Mouse (Mus musculus) cerebellum, adult (tissue): ENCODE results near the gene Olfr476.
"Not testable (repeated sequence)": the region's sequence is repeated elsewhere in the genome, so short reads cannot be mapped to it uniquely, and the experiment has no call there.

Experiments used
- ATAC-seq: cut with Nextera tagmentation; 2 replicates; pipeline ENCODE4 v1.9.2; 2017; ENCODE audit warnings: mild to moderate bottlenecking, moderate library complexity, mixed read lengths; ENCODE audit not compliant: insufficient number of reproducible peaks, low FRiP score, low TSS enrichment

Gene Olfr476

DNA sequence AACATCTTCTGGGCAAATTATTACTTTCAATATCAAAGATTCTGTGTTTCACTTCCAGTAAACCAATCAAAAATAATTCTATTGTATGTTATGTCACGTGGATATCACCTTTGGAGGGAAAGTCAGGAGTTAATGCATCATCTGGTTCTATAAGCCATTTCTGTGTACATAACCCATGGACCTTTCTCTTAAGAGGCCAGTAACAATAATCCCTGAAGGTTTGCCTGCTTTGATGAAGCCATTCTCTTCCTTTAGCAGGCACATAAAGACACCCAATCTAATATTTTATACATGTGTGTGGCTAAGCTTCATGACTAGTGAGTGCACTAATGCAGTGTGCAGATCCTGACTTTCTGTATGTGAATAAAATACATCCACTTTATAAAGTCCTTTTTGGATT lies at the start of gene Olfr476:
Gene Olfr476, plus strand, starts transcription at position 301 of the 400 bp plus-strand sequence.
- ATAC-seq, result no peak

DNA sequence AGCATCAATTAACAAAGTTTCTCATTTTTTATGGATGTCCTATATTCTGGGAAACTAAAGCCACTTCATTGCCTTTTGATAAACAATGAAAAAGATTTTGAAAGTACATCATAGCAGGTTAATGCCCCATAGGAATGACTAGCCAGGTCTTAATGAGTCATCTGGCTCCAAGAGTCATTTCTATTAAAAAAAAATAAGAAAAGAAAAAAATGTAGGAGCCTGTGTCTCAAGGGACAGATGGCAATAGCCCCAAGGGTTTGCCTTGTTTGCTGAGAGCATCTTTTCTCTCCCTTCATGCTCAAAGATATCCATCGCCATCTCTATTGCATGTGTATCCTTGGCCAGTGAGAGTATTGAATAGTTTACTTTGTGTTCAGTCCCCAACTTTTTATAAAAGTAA lies 34.5 kb upstream of the Olfr476 start, which contains the start of gene Olfr473:
Gene Olfr473, plus strand, starts transcription at position 301 of the 400 bp plus-strand sequence.
- ATAC-seq, result no peak

DNA sequence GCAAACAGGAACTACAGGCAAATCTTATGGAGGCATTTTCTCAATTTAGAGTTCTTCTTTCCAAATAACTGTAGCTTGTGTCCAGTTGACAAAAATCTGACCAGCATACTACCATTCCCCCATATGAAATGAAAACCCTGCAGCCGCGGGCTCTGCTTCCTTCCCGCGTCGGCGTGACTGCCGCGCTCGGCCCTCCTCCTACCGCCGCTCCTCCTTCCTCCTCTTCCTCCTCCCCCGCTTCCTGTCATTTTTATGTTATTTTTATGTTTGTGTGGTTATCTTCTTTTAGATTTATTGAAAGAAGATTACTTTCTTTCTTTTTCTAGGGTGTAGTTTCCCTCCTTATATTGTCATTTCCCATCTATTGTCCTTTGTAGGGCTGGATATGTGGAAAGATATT lies 12.1 kb upstream of the Olfr476 start:
- ATAC-seq, result not testable (repeated sequence)

DNA sequence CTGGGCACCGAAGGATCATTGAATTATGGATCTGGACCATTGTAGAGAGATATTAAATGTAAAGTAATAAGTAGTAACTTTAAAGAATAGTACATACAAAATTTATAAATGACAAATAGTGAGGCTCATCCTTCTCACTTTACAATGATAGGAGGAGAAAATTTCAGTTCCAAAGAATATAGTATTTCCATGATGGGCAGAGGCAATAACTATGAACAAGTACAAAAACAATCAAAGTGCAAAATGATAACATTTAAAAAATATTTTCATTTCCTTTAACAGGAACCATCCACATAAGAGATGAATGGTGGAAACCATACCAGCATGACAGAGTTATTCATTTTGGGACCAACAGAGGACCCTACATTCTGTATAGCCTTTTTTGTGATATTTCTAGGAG lies 10.3 kb upstream of the Olfr476 start, which contains the start of gene Olfr474:
Gene Olfr474, plus strand, starts transcription at position 301 of the 400 bp plus-strand sequence.
- ATAC-seq, result no peak

DNA sequence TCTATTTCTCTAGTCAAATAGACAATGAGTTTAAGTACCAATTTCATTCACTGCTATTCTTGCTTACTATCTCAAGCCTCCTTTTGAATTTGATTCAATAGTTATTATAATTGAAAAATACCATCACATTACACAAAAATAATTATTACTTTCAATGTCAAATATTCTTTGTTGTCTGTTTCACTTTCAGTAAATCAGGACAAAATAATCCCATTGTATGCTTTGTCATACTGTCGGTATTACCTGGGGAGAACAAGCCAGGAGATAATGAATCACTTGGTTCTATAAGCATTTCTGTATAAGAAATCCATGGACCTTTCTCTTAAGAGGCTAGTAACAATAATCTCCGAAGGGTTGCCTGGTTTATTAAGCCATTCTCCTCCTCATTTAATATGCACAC lies 21.8 kb downstream of the Olfr476 start, which contains the start of gene Olfr477:
Gene Olfr477, plus strand, starts transcription at position 301 of the 400 bp plus-strand sequence.
- no peak for ATAC-seq

DNA sequence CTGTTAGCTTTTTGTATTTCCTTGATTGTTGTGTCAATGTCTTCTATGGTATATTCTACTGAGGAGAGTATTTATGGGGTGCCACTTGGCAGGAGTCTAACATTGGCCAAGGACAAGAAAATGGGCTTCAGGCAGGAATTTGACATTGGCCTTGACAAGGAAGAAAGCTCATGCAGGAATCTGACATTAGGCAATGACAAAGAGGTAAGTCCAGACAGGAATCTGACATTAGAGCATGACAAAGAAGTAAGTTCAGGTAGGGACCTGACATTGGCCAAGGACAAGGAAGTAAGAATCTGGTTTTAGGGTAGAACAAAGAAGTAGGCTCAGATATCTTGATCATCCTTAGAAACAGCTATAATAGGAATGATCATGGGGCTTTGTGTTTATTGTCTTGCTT lies 49.7 kb downstream of the Olfr476 start:
- not testable (repeated sequence) for ATAC-seq
